Mouse (Mus musculus): Measurements from ENCODE around the gene Pkn1. TPM values are rescaled to one million over a fixed set of nuclear protein-coding genes. Genes with fewer than 3 reads are reported as not detected.

Gene Pkn1
- polyA plus RNA-seq, 1 experiment from 2014 or later = 37.7 TPM

DNA sequence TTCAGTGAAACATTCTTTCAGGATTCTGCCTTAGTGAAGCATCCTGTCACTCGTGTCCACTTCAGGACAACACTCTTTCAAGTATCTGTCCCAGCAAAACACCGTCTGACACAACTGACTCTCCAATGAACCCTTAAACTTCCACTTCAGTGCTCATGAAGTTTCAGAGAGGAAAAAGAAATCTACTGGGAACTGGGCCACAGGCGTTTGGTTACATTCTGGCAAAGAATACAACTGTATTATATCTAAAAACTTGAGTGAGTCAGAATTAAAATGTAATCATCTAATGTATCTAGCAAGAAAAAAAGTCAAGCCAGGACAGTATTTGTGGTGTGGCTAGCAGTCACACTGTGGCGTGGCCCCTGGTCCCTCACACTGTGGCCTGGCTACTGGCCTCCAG lies 60.1 kb downstream of the Pkn1 start:
- 58% methylated on average over 4 of the region's 4 CpGs for WGBS
- Histone ChIP-seq H3K9me3 (ENCODE audit: low read depth, low read length) (0 out of 2 replicates have a peak, but pooled peaks cover 5% of the 10 kb centered on the region), H3K4me1 (ENCODE audit: insufficient read depth) (0 out of 2 replicates have a peak, but pooled peaks cover 3% of the 10 kb centered on the region), H3K27me3 (ENCODE audit: insufficient read depth, low read length) (no peaks in the 10 kb centered on the region), H3K4me2 (no peak overlapping the region), H3K9ac (no peak overlapping the region), H3K27ac (ENCODE audit: low read depth) (no peak overlapping the region), H3K36me3 (ENCODE audit: insufficient read depth) (no peaks in the 10 kb centered on the region), H3K4me3 (ENCODE audit: low read depth, low read length) (no peak overlapping the region)
- DNase-seq (no peak), ATAC-seq (ENCODE audit: insufficient read depth) (no peak)
- no peak for TF ChIP-seq CTCF (IDR thresholded peaks at IDR 0.05; ENCODE audit: low read depth)

DNA sequence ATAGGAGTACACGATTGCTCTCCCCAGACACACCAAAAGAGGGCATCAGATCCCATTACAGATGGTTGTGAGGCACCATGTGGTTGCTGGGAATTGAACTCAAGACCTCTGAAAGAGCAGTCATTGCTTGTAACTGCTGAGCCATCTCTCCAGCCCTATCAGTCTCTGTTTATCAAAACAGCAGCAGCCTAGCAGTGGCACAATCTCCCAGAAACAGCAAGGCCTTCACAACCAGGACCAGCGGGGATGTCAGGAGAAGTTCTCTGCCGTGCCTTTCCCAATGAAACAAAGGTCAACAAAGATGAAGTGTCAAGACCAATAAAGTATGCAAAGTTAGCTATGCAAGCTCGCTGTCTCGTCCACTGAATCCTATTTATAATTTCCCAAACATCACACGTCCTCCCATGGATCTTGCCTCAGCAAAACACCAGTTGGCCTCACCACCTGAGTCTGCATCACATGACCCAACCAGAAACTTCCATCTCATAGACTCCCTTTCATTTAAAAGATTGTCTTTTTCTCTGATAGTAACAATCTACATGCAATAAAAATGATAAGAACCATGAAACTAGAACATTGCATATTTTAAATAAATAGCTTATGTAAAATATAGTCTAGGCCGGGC lies 66.8 kb downstream of the Pkn1 start:
- H3K4me1 ChIP-seq (ENCODE audit: insufficient read depth) = no peaks in the 10 kb centered on the region
- no peak overlapping the region for H3K4me3 ChIP-seq (ENCODE audit: low read depth, low read length)
- H3K9ac ChIP-seq = no peak overlapping the region
- TF ChIP-seq CTCF (IDR thresholded peaks at IDR 0.05; ENCODE audit: low read depth) = no peak
- DNase-seq (no peak), ATAC-seq (ENCODE audit: insufficient read depth) (no peak)
- 0 out of 2 replicates have a peak, but pooled peaks cover 5% of the 10 kb centered on the region for H3K9me3 ChIP-seq (ENCODE audit: low read depth, low read length)
- no peak overlapping the region for H3K27ac ChIP-seq (ENCODE audit: low read depth)
- no peaks in the 10 kb centered on the region for H3K27me3 ChIP-seq (ENCODE audit: insufficient read depth, low read length)
- 71% methylated on average over 7 of the region's 7 CpGs for WGBS
- H3K36me3 ChIP-seq (ENCODE audit: insufficient read depth) = no peaks in the 10 kb centered on the region
- H3K4me2 ChIP-seq = no peak overlapping the region

DNA sequence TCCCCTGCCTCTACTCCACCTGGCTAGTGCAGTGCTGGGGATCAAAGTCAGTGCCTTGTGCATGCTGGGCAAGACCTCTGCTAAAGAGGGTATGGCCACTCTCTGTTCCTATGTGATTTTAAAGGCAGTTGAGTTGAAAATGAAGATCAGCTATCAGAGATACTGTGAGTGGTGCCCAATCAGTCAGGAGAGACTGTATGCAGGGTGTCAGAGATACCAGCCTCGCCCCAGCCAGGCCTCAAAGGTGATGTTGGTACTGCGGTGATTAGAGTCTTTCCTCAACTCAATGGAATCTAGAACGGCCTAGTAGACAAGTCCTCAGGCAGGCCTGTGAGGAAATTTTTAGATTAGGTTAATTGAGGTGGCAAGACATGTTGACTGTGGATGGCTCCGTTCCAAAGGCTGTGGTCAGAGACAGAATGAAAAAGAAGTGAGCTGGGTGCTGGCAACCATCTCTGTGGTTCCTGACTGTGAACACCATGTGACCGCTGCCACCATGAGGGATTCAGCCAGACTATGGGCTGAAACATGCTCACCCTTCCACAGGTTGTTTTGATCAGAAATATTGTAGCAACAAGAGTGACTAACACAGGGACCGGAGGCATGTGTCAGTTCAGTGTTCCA lies 73.2 kb downstream of the Pkn1 start:
- Histone ChIP-seq H3K27ac (ENCODE audit: low read depth) (no peak overlapping the region), H3K9me3 (ENCODE audit: low read depth, low read length) (no peaks in the 10 kb centered on the region), H3K4me2 (no peak overlapping the region), H3K9ac (no peak overlapping the region), H3K4me3 (ENCODE audit: low read depth, low read length) (no peak overlapping the region), H3K4me1 (ENCODE audit: insufficient read depth) (no peaks in the 10 kb centered on the region), H3K27me3 (ENCODE audit: insufficient read depth, low read length) (no peaks in the 10 kb centered on the region), H3K36me3 (ENCODE audit: insufficient read depth) (no peaks in the 10 kb centered on the region)
- no peak for TF ChIP-seq CTCF (IDR thresholded peaks at IDR 0.05; ENCODE audit: low read depth)
- no peak for DNase-seq
- 83% methylated on average over 6 of the region's 6 CpGs for WGBS
- ATAC-seq (ENCODE audit: insufficient read depth) = no peak

DNA sequence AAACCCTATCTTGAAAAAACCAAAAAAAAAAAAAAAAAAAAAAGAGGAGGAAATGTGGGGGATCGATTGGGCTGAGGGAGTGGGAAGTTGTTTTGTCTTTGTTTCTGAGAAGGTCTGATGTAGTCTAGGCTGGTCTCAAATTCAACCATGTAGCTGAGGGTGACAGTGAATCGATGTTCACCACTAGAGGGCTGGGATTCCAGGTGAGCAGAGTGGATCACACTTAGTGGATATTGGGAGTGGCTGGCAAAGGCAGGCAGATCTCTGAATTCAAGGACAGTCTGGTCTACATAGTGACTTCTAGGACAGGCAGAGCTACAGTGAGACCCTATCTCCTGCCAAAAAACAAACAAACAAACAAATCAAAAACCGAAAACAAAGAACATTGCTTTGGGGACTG lies 74.2 kb downstream of the Pkn1 start:
- Histone ChIP-seq H3K36me3 (ENCODE audit: insufficient read depth) (no peaks in the 10 kb centered on the region), H3K9ac (no peak overlapping the region), H3K4me3 (ENCODE audit: low read depth, low read length) (no peak overlapping the region), H3K27ac (ENCODE audit: low read depth) (no peak overlapping the region), H3K27me3 (ENCODE audit: insufficient read depth, low read length) (no peaks in the 10 kb centered on the region), H3K4me2 (no peak overlapping the region), H3K4me1 (ENCODE audit: insufficient read depth) (no peaks in the 10 kb centered on the region), H3K9me3 (ENCODE audit: low read depth, low read length) (no peaks in the 10 kb centered on the region)
- peak; percentile 79 for TF ChIP-seq CTCF (IDR thresholded peaks at IDR 0.05; ENCODE audit: low read depth)
- ATAC-seq (ENCODE audit: insufficient read depth) (no peak), DNase-seq (peak; percentile 58)
- 33% methylated on average over 3 of the region's 3 CpGs for WGBS

DNA sequence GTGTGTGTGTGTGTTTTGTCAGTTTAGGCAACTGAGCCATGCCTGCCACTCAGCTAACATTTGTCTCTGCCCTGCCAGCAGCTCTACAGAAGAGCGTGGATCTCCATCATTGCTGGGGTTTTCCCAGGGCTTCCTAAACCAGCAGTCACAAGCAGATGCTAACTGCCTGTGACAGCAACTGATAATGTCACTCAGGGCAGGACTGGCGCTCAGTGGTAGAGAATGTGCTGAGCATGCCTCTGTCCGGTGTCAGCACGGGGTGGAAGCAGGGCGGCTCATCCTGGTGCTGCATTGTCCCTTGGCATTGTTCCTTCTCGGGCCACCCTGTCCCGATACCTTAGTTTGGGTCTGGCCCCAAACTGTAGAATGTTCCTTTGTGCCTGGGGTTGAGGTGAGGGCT lies 75.4 kb downstream of the Pkn1 start:
- Histone ChIP-seq H3K36me3 (ENCODE audit: insufficient read depth) (no peaks in the 10 kb centered on the region), H3K4me1 (ENCODE audit: insufficient read depth) (no peaks in the 10 kb centered on the region), H3K27ac (ENCODE audit: low read depth) (no peak overlapping the region), H3K9me3 (ENCODE audit: low read depth, low read length) (no peaks in the 10 kb centered on the region), H3K4me2 (no peak overlapping the region), H3K4me3 (ENCODE audit: low read depth, low read length) (no peak overlapping the region), H3K27me3 (ENCODE audit: insufficient read depth, low read length) (no peaks in the 10 kb centered on the region), H3K9ac (no peak overlapping the region)
- no peak for ATAC-seq (ENCODE audit: insufficient read depth)
- TF ChIP-seq CTCF (IDR thresholded peaks at IDR 0.05; ENCODE audit: low read depth) = no peak
- DNase-seq = no peak
- WGBS = 79% methylated on average over 7 of the region's 7 CpGs

DNA sequence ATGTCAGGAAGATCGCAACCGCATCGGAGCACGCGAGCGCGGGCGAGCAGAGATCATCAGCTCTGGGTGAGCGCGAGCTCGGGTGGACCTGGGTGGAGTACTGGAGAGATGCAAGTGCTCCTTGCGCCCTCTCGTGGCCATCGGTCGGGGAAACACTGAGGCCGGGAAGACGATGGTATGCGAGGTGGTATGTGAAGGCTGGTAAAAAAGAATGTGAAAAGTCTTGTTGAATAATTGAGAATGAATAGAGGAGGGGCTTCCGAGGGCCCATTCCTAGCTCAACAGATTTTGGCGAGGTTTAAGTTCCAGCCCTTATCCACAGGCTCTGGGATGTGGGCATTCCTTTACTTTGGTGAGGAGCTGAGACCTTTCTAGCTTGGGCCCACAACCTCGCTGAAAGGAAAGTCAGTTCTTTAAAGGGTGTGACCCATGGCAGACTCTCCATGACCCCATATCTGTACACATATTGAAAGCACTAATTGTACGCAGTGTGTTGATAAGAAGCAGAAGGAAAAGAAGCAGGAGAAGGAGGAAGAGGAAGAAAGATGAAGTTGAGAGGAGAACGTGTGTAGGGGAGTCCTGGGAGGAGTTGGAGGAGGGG lies 76.5 kb downstream of the Pkn1 start:
- 6% methylated on average over 23 of the region's 23 CpGs for WGBS
- no peaks in the 10 kb centered on the region for H3K27me3 ChIP-seq (ENCODE audit: insufficient read depth, low read length)
- TF ChIP-seq CTCF (IDR thresholded peaks at IDR 0.05; ENCODE audit: low read depth) = peak; percentile 93
- H3K4me3 ChIP-seq (ENCODE audit: low read depth, low read length) = peak overlapping the region; percentile 29
- no peaks in the 10 kb centered on the region for H3K4me1 ChIP-seq (ENCODE audit: insufficient read depth)
- peak overlapping the region; percentile 28 for H3K9ac ChIP-seq
- no peaks in the 10 kb centered on the region for H3K9me3 ChIP-seq (ENCODE audit: low read depth, low read length)
- H3K4me2 ChIP-seq = peak overlapping the region; percentile 69
- no peak overlapping the region for H3K27ac ChIP-seq (ENCODE audit: low read depth)
- ATAC-seq (ENCODE audit: insufficient read depth) (peak; percentile 93), DNase-seq (peak; percentile 92)
- H3K36me3 ChIP-seq (ENCODE audit: insufficient read depth) = no peaks in the 10 kb centered on the region

DNA sequence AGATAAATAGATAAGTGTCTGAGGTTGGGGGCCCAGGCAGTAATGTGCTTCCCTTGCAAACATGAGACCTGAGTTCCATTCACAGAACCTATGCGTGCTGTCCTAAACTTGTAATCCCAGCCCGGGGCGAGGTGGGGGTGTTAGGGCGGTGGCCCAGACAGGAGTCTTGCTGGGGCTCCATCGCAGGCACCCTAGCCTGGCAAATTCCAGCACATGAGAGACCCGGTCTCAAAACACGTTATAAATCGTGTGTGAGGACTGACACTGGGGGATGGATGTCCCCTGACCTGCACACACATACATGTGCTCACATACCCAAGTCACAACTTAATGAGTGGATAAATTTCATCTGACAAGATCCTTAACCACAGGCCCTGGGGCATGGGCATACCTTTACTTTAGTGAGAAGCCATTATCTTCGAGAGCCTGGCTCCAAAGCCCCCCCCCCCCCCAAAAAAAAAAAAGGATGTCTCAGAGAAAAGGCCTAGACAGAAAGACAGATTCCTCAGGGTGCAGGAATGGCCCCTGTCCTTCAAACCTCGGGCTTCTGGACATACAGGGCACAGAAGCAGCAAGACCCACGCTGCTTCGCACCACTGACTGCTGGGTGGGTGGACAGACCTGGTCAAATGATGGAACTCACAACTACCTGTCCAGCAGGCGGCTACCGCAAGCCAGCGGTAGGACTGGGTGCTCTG lies 77.1 kb downstream of the Pkn1 start:
- 48% methylated on average over 15 of the region's 15 CpGs for WGBS
- Histone ChIP-seq H3K4me2 (peak overlapping the region; percentile 69), H3K36me3 (ENCODE audit: insufficient read depth) (no peaks in the 10 kb centered on the region), H3K4me1 (ENCODE audit: insufficient read depth) (no peaks in the 10 kb centered on the region), H3K27me3 (ENCODE audit: insufficient read depth, low read length) (no peaks in the 10 kb centered on the region), H3K9me3 (ENCODE audit: low read depth, low read length) (no peaks in the 10 kb centered on the region), H3K27ac (ENCODE audit: low read depth) (no peak overlapping the region), H3K4me3 (ENCODE audit: low read depth, low read length) (peak overlapping the region; percentile 29), H3K9ac (peak overlapping the region; percentile 28)
- TF ChIP-seq CTCF (IDR thresholded peaks at IDR 0.05; ENCODE audit: low read depth) = no peak
- DNase-seq (no peak), ATAC-seq (ENCODE audit: insufficient read depth) (peak; percentile 23; the same call in 1 of the 2 replicates)
